Mouse (Mus musculus) 416B (cell line): ENCODE measurements at regions not wholly inside any gene's neighbourhood (a gene's known extent, or its start where the extent isn't known, plus 50 kb on each side); places are given as distances from the start of the nearest gene placed in this dataset.

Experiments
- DNase-seq: peaks from one replicate; pipeline ENCODE4 v3.0.0; 2011; ENCODE audit warnings: low read depth

- peak; percentile 55 for DNase-seq
Measured at GRCm38 (mm10) chr1:128724433-128725091, 132.5 kb upstream of the Cxcr4 start.

GRCm38 (mm10) chr1:128723843-128724242 lies 131.8 kb upstream of the Cxcr4 start:
- no peak for DNase-seq

- no peak for DNase-seq
Measured at GRCm38 (mm10) chr1:128722061-128722471, 130.0 kb upstream of the Cxcr4 start.

- DNase-seq: no peak
Measured at GRCm38 (mm10) chr1:128714843-128715242, 122.8 kb upstream of the Cxcr4 start.

- DNase-seq: peak; percentile 90
Measured at GRCm38 (mm10) chr1:128712876-128713275, 120.8 kb upstream of the Cxcr4 start.

GRCm38 (mm10) chr1:128711121-128711520 lies 119.0 kb upstream of the Cxcr4 start:
- no peak for DNase-seq

- no peak for DNase-seq
Measured at GRCm38 (mm10) chr1:128707747-128708146, 115.7 kb upstream of the Cxcr4 start.

- DNase-seq: no peak
Measured at GRCm38 (mm10) chr1:128706167-128706566, 114.1 kb upstream of the Cxcr4 start.

GRCm38 (mm10) chr1:128705071-128705503 lies 113.0 kb upstream of the Cxcr4 start:
- DNase-seq: peak; percentile 96

- peak; percentile 80 for DNase-seq
Measured at GRCm38 (mm10) chr1:128701326-128701725, 109.2 kb upstream of the Cxcr4 start.

- DNase-seq: no peak
Measured at GRCm38 (mm10) chr1:128697962-128698361, 105.9 kb upstream of the Cxcr4 start.

- DNase-seq: no peak
Measured at GRCm38 (mm10) chr1:128695936-128696335, 103.8 kb upstream of the Cxcr4 start.

GRCm38 (mm10) chr1:128692799-128693198 lies 100.7 kb upstream of the Cxcr4 start:
- DNase-seq: no peak

- no peak for DNase-seq
Measured at GRCm38 (mm10) chr1:128692313-128692712, 100.2 kb upstream of the Cxcr4 start.

- no peak for DNase-seq
Measured at GRCm38 (mm10) chr1:128687236-128687927, 95.3 kb upstream of the Cxcr4 start.

GRCm38 (mm10) chr1:128685467-128686137 lies 93.5 kb upstream of the Cxcr4 start:
- DNase-seq: no peak

GRCm38 (mm10) chr1:128682942-128683341 lies 90.8 kb upstream of the Cxcr4 start:
- no peak for DNase-seq

- peak; percentile 73 for DNase-seq
Measured at GRCm38 (mm10) chr1:128681261-128681660, 89.2 kb upstream of the Cxcr4 start.

- DNase-seq: no peak
Measured at GRCm38 (mm10) chr1:128680538-128680937, 88.4 kb upstream of the Cxcr4 start.

- no peak for DNase-seq
Measured at GRCm38 (mm10) chr1:128680012-128680411, 87.9 kb upstream of the Cxcr4 start.

- DNase-seq: peak; percentile 42
Measured at GRCm38 (mm10) chr1:128679005-128679980, 87.2 kb upstream of the Cxcr4 start.

GRCm38 (mm10) chr1:128675538-128675937 lies 83.4 kb upstream of the Cxcr4 start:
- peak; percentile 21 for DNase-seq
